Mouse (Mus musculus) G1E (cell line): ENCODE measurements at regions not wholly inside any gene's neighbourhood (a gene's known extent, or its start where the extent isn't known, plus 50 kb on each side); places are given as distances from the start of the nearest gene placed in this dataset.

Experiments
- CTCF ChIP-seq: IDR thresholded peaks from 2 replicates; pipeline ENCODE4 v1.5.1; 2012; ENCODE audit warnings: low read depth, low read length, inconsistent platforms, mixed read lengths
- GATA1 ChIP-seq: IDR thresholded peaks from 2 replicates; pipeline ENCODE4 v1.6.1; 2012; ENCODE audit warnings: borderline replicate concordance, low read length, inconsistent platforms, mixed read lengths
- GATA2 ChIP-seq: IDR thresholded peaks from 2 replicates; pipeline ENCODE4 v1.6.1; 2012; ENCODE audit warnings: low read depth, low read length, inconsistent platforms, borderline replicate concordance
- POLR2AphosphoS5 ChIP-seq: IDR thresholded peaks from 2 replicates; pipeline ENCODE4 v1.6.1; 2012; ENCODE audit warnings: low read depth, low read length, inconsistent platforms; ENCODE audit not compliant: insufficient replicate concordance
- TAL1 ChIP-seq: conservative IDR thresholded peaks from 2 replicates; pipeline ENCODE4 v1.6.1; 2012; ENCODE audit warnings: low read depth, low read length, inconsistent platforms, mixed read lengths

- no peak for TF ChIP-seq GATA1
- TF ChIP-seq CTCF: no peak
- no peak for TF ChIP-seq POLR2AphosphoS5
- no peak for TF ChIP-seq TAL1
- TF ChIP-seq GATA2: no peak
These were observed 79.9 kb downstream of the Avpr1a start for GRCm38 (mm10) chr10:122528222-122528621.
